Mouse (Mus musculus) T-cell, adult 66 days (primary cell): ENCODE data around the gene Tmed11. TPM values are rescaled to one million over a fixed set of nuclear protein-coding genes. Genes with fewer than 3 reads are reported as not detected.

Experiments used
- total RNA-seq, 2 experiments: library from RNA; stranded (reverse); gene quantifications; 3 replicates in 1 of 2; 4 replicates in 1 of 2; pipeline ENCODE4 v1.2.4; 2023

Gene Tmed11
- total RNA-seq = not detected

DNA sequence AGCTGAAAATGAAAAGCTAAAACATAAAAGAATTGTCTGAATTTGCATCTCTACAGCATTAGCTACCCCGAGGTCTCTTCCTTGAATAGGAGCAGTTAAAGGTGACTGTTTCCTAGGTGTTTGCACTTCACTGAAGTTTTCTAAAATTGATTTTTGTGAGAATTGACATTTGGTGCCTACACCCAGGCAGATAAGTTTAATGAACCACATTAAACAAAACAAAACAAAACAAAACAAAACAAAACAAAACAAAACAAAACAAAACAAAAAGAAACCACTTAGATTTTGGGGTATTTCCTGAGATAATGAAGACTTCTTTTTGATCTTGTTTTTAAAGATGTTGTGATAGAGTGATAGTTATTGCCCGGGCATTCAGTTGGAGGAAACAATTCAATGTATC is at the start of gene Tmed11:
Gene Tmed11 (minus strand): TSS at position 101 of the 400 bp plus-strand sequence.

DNA sequence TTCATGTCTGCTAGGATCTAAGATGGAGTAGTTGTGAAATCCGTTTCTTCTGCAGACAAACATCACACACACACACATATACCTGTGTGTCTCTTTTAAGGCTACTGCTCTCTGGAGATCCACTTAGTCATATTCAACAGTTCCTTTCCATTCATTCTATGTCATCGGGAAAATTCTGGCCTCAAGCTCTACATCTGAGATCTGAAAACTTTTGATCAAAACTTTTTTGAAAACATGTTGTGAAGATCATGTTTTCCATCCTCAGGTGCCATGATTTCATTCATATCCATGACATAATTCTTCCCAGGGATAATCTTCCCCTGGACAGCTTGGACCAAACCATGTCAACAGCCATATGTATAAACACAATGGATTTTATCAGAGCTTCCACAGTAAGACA is 13.6 kb upstream of the Tmed11 start, which contains the start of gene Vmn2r8:
Gene Vmn2r8 (minus strand): TSS at position 101 of the 400 bp plus-strand sequence.

DNA sequence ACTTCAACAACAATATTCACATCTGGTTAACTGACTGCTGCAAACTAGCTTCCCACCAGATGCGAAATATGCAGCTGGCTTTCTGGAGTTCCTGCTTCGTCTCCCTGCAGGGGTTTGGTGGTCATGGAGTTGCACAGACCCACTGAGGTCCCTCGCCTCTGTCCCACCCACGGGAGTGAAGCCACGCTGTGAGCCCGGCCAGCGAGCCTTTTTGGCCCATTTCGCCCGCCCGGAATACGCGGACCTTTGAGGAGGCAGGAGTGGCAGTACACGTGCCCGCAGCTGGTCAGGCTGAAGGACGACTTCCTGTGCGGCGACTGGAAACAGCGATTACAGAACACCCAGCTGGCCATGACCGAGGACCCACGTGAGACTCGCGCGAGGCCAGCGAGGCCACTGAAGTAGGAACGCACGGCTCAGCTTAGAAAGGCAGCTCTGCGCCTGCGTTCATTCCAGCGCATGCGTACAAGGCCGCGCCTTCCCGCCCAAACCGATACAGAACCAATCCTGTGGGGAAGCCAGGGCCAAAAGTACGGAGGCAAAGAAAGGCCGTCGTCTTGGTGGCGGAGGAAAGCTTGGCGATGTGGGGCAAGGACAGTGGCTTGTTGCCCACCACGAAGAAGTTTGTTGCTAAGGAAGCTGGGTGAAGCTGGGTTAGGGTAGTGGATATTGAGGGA is 20.4 kb downstream of the Tmed11 start, which contains the start of gene Rnf212:
Gene Rnf212 (minus strand): TSS at position 353 of the 677 bp plus-strand sequence.

Other genes starting within 250 kb of the Tmed11 start
- not detected for gene Cplx1, start 245.3 kb downstream of the Tmed11 start, total RNA-seq
- 100 to 1,000 TPM; 167 to 182 TPM for gene Gak, start 165.6 kb downstream of the Tmed11 start, total RNA-seq
- gene Tmem175, start 165.6 kb downstream of the Tmed11 start, total RNA-seq = 10 to 100 TPM; 25.0 to 25.9 TPM
- 10 to 100 TPM; 28.5 to 32.1 TPM for gene Idua, start 135.0 kb downstream of the Tmed11 start, total RNA-seq
- 10 to 100 TPM; 39.3 to 43.8 TPM for gene Dgkq, start 125.7 kb downstream of the Tmed11 start, total RNA-seq
- gene Slc26a1, start 119.8 kb downstream of the Tmed11 start, total RNA-seq = not detected
- 1 to 10 TPM; 3.7 to 6.3 TPM for gene Fgfrl1, start 103.0 kb downstream of the Tmed11 start, total RNA-seq
- not detected for gene Rnf212, start 20.4 kb downstream of the Tmed11 start, total RNA-seq
- not detected for gene Vmn2r8, start 13.5 kb upstream of the Tmed11 start, total RNA-seq
- gene Vmn2r9, start 57.2 kb upstream of the Tmed11 start, total RNA-seq = not detected
- not detected for gene Vmn2r10, start 211.2 kb upstream of the Tmed11 start, total RNA-seq